Mouse (Mus musculus): ENCODE measurements around the gene Il31ra.

Il31ra gene

GRCm38 (mm10) chr13:112505436-112505835, 88.7 kb downstream of the Il31ra start:
- DNase-seq: no peak

- DNase-seq: no peak
Measured at GRCm38 (mm10) chr13:112503846-112504245, 90.3 kb downstream of the Il31ra start.

DNA sequence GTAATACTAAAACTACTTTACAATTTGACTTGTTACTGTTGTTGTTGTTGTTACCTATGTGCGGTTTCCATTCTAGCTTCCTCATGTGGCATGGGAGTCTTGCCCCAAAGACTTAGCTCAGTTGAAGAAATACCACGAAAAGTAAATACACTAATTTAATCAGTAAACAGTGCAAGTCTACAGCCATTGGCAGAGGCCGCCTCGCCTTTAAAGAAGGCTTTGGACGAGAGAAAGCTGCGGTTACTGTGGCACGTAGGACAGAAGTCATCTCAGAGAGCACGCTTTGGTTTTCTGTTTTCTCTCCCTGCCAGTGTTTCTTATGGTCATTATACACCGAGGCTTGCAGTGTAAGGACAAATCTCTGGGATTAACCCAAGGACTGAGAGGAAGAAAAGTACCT, 93.7 kb downstream of the Il31ra start:
- DNase-seq: no peak

DNA sequence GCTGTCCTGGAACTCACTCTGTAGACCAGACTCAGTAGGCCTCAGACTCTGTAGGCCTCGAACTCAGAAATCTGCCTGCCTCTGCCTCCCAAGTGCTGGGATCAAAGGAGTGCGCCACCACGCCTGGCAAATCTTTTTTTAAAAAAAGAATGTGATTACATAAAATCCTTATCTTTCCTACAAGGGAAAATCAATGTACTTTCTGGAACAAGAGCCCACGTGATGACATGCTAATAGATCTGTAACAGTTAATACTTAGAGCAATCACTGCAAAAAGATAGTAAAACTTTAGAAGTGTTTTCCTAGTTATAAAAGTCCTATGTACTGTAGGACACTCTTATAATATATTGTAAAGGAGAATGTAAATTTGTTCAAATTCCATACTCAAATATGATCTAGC, 94.1 kb downstream of the Il31ra start:
- DNase-seq: no peak

GRCm38 (mm10) chr13:112494590-112494989, 99.6 kb downstream of the Il31ra start:
- no peak for DNase-seq

GRCm38 (mm10) chr13:112492285-112492678, 101.9 kb downstream of the Il31ra start:
- DNase-seq: no peak

- DNase-seq: no peak
Measured at GRCm38 (mm10) chr13:112491636-112492284, 102.4 kb downstream of the Il31ra start.

- no peak for DNase-seq
Measured at GRCm38 (mm10) chr13:112490036-112490435, 104.1 kb downstream of the Il31ra start.

DNA sequence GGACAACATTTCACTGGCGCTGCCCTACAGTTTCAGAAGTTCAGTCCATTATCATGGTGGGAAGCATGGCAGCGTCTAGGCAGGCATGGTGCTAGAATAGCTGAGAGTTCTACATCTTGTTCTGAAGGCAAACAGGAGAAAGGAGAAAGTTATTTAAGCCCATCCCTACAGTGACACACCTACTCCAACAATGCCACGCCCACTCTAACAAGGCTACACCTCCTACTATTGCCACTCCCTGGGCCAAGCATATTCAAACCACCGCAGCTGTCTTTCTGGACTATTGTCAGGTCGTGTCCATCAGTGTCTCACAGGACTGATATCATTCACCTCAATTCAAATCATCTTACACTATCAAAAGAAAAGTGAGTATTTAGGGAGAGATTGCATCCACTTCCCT, 107.5 kb downstream of the Il31ra start:
- DNase-seq: no peak

DNA sequence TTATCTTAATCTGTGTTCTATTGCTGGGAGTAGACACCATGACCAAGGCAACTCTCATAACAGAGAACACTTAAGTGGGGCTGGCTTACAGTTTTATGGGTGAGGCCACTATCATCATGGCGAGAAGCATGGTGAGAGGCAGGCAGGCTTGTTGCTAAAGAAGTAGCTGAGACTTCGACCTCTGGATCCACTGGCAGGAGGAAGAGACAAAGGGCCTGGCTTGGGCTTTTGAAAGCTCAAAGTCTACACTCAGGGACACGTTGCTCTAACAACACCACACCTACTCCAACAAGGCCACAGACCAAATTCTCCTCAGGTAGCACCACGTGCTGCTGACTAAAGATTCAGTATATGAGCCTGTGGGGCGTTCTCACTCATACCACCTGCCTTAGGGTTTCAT, 107.9 kb downstream of the Il31ra start:
- DNase-seq: no peak

DNA sequence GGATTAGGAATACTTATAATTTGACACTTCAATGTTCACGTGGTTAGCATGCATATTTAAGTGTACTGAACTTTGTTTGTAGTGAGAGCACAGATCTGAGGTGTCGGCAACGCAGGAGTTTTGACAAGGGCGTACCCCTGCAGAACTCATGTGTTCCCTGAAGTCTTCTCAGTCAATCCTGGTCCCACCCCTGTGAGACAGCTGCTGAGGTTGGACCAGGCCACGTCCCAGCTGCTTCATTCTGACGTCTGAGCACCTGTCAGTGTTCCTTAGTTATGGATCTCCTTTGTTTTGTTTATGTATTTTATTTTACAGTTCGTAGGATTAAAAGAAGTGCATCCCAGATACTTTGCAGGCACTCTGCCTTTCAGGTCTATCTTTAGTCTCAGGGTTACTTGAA, 111.1 kb downstream of the Il31ra start:
- DNase-seq: no peak

DNA sequence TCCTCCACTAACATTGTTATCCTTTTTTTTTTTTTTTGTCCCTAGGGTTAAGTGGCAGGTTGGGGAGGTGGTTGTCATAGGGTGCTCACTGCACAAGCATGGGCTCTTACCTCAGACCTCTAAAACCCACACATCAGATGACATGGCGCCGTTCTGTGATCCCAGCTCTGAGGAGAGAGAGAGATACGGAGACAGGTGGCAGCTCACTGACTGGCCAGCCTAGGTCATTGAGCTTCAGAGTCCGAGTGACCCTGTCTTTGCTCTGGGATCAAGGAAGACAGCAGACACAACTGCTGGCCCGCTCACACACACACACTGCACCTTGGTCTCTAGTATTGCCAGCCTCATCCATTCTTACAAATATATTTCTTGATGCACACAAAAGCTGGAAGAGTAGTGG, 111.6 kb downstream of the Il31ra start:
- no peak for DNase-seq

DNA sequence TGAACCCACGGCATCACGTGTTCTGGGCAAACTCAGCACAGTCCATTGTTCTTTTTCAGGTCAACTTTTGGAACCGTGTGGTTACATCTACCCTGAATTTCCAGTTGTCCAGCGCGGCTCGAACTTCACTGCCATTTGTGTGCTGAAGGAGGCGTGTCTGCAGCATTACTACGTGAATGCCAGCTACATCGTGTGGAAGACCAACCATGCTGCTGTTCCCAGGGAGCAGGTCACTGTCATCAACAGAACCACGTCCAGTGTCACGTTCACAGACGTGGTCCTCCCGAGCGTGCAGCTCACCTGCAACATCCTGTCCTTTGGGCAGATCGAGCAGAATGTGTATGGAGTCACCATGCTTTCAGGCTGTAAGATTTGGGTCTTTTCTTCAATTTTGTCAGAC, 114.2 kb downstream of the Il31ra start:
- DNase-seq: no peak

DNA sequence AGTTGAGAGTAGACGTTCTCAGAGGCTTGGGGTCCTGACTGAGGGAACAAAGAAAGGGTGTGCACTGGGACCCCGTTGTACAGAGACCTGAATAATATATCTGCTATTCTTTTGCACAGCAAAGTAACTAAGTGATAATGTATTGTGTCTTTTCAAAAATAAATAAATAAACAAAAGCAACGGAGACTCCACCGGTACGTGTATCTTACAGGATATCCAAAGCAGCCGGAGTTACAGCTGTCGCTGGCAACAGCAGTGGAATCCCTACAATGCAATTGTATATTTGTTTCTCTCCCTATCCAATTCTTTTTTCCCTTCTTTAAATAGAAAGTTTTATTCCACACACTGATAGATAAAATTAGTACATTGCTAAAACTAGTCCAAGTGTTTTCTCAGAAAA, 115.1 kb downstream of the Il31ra start:
- DNase-seq: no peak

- peak; percentile 26 for DNase-seq
Measured at GRCm38 (mm10) chr13:112473757-112474755, 120.1 kb downstream of the Il31ra start.

GRCm38 (mm10) chr13:112472401-112473023, 121.6 kb downstream of the Il31ra start:
- DNase-seq: no peak

- DNase-seq: no peak
Measured at GRCm38 (mm10) chr13:112471201-112471600, 123.0 kb downstream of the Il31ra start.
